Mouse (Mus musculus): ENCODE results near the gene Ddx39b. TPM values are rescaled to one million over a fixed set of nuclear protein-coding genes. Genes with fewer than 3 reads are reported as not detected.
A peak's percentile ranks its signal among the peaks of the same experiment; 100 is the strongest.

Ddx39b gene
- total RNA-seq (2021): 100 to 1,000 TPM; 234 to 244 TPM
- long read RNA-seq, experiment 1, transcript Ddx39b-203 (10 exons, 2,848 nt): minor isoform, 12 of 193 reads
- long read RNA-seq, experiment 1, transcript Ddx39b-201 (11 exons, 1,739 nt): major isoform, 135 of 193 reads
- long read RNA-seq, experiment 1, partial matches to known transcripts: 19 of 193 reads
- long read RNA-seq, experiment 1, other reads (novel, unspliced or antisense): 27 of 193 reads
- long read RNA-seq, experiment 2, transcript Ddx39b-201 (11 exons, 1,739 nt): major isoform, 164 of 220 reads
- long read RNA-seq, experiment 2, transcript Ddx39b-203 (10 exons, 2,848 nt): minor isoform, 7 of 220 reads
- long read RNA-seq, experiment 2, partial matches to known transcripts: 21 of 220 reads
- long read RNA-seq, experiment 2, other reads (novel, unspliced or antisense): 28 of 220 reads

DNA sequence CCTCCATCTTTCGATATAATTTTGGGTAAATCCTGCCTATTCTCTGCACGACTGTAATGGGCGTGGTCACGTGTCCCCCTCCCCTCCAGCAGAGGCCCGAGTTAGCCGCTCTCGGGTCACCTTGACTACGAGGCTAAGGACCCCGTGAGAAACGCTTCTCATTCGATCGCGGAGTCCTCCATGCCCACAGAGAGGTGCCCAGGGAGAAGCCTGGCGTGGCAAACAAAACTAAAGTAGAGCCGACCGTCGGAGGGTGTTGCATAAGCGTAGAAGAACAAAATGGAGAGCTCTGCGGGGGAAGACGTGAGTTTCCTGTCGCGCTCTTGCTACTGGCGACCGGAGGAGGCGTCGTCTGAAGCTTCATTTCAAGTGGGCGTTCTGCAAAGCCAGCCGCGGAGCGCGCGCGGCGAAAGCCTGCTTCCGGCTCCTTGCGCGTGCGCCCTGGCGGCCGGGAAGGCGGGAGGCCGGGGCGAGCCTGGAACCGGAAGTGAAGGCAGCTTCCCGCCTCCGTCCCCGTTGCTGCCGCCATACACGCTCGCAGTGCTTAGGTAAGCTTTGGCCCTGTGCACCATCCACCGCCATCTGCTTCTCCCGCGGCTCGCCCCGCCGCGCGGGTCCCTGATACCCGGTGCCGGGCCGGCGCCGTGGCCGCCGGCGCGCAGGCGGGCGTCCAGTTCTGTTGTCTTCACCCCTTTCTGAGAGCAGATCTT lies at the start of gene Ddx39b:
Gene Ddx39b, plus strand, starts transcription at position 442 of the 710 bp plus-strand sequence.
- peak; percentile 97 to 98 for DNase-seq (ENCODE audit: low spot score in 2 of 2)

DNA sequence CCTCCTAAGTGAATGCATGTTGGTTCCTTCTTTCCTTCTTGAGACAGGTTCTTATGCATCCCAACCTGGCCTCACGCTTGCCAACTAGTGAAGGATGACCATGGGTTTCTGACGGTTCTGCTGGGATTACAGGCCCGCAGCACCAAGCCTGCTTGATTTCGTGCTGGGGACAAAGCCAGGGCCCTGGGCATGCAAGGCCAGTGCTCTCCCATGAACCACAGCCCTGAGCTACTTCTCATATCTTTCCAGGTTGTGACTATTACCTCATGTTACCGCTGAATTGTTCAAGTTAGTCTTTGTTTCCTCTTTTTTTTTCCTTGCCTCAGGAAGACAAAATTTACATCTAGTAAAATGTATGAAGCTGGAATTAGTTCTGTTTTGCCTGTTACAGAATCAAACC lies 48.6 kb upstream of the Ddx39b start:
- DNase-seq (ENCODE audit: low spot score in 2 of 2): no peak

DNA sequence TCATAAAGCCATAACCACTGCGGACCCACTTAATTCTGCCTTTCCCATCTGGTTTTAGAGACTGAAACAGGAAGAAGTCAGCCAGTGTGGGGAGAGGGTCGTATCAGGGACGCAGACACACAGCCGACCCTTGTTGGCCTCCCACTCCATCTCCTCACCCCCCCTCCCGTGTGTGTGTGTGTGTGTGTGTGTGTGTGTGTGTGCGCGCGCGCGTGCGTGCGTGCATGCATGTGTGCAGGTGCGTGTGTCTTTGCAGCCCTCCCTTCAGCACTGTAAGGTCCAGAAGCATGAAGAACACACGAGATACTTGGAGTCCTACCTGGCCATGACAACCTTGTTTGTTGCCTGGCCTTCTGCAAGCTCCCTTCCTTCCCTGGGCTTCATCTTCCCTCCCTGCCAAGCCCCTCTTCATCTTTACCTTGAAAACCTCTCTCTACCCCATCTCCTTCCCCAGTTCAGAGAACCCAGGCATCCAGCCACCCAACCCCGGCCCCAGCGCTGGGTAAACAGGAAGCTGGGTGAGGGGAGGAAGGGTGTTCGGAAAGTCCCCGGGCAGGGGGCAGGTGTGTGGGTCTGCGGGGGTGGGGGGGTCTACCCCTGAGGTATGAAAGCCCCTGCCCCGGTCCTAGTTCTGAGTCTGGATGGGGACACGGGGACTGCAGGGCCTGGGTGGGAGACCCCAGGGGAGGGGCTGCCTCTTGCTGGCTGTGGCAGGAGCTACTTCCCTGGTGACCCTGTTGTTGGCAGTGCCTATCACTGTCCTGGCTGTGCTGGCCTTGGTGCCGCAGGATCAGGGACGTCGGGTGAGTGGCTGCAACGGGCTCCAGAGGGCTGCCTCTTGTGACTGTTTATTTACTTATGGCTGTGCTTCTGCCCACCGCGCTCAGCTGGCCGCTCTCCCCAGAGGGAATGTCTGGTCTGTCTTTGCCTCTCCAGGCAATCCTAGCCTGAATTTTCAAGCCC lies 47.4 kb upstream of the Ddx39b start, which contains the start of gene Ltb:
Gene Ltb, plus strand, starts transcription at position 559 of the 963 bp plus-strand sequence.
- no peak for DNase-seq (ENCODE audit: low spot score in 2 of 2)

DNA sequence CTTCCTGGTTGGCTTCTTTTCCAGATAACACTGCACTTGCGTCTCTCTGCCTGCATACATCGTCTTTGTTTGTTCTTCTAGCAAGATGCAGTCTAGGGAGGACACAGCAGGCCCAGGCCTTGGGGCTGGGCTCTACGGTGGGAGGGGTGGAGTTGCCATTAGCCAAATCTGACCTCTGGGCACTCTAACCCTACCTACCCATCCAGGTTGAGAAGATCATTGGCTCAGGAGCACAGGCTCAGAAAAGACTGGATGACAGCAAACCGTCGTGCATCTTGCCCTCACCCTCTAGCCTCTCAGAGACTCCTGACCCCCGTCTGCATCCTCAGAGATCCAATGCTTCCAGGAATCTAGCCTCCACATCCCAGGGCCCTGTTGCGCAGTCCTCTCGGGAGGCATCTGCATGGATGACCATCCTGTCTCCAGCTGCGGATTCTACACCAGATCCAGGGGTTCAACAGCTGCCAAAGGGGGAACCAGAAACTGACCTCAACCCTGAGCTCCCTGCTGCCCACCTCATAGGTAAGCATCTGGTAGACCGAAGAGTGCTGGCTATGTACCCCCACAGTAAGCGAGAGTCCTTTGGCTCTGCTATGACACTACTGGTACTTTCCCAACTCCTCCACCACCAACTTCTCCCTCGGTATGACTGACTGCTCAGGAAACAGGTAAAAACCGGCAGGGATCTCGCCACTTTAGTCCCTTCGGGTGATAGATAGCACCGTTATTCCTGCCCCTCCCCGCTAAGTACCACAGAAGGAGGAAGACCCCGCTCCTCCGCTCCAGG lies 46.5 kb upstream of the Ddx39b start:
- DNase-seq (ENCODE audit: low spot score in 2 of 2): no peak

DNA sequence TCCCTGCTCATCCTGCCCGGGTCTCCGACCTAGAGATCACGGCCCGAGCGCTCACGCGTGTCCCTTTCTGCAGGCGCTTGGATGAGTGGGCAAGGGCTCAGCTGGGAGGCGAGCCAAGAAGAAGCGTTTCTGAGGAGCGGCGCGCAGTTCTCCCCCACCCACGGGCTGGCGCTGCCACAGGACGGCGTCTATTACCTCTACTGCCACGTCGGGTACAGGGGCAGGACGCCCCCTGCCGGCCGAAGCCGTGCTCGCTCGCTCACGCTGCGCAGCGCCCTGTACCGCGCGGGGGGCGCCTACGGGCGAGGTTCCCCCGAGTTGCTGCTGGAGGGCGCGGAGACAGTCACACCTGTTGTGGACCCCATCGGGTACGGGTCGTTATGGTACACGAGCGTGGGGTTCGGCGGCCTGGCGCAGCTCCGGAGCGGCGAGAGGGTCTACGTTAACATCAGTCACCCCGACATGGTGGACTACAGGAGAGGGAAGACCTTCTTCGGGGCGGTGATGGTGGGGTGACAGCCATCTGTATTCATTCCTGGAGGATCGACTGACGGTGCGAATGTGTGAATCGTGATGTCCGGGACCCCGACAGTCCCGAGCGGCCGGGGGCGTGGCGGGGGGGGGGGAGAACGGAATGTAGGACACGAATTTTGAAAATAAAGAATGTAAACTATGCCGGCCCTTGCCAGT lies 45.8 kb upstream of the Ddx39b start:
- DNase-seq (ENCODE audit: low spot score in 2 of 2): peak; percentile 62 to 74

DNA sequence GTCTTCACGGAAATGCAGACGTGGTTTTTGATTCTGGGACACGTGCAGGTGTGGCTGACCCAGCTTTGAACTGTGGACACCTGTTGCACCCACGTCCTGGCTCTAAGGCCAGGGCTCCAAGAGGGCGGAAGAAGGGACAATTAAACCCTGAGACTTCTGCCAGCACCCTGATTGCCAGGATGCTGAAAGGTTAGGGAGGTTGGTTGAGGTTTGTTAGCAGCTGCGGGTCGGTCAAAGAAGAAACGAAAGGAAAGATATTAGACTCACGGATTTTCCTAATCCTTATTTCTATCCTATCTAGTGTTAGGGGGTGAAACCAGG lies 45.3 kb upstream of the Ddx39b start:
- DNase-seq (ENCODE audit: low spot score in 2 of 2): no peak

DNA sequence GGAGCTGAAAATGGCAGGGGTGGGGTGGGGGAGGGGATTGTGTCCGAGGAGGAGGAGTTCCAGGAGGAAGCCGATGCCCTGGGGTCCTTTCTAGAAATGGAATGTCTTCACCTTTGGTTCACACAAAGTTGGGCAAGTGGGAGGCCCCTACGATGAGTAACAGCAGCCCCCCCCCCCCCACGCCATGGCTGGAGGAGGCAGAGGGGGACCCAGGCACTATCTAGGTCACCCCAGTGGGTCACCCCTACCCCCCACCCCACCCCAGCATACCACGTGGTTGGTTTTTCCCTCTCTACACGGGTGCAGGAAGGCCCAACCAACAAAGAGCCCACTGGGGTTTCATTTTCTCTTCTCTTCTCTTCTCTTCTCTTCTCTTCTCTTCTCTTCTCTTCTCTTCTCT lies 44.4 kb upstream of the Ddx39b start:
- DNase-seq (ENCODE audit: low spot score in 2 of 2): no peak

DNA sequence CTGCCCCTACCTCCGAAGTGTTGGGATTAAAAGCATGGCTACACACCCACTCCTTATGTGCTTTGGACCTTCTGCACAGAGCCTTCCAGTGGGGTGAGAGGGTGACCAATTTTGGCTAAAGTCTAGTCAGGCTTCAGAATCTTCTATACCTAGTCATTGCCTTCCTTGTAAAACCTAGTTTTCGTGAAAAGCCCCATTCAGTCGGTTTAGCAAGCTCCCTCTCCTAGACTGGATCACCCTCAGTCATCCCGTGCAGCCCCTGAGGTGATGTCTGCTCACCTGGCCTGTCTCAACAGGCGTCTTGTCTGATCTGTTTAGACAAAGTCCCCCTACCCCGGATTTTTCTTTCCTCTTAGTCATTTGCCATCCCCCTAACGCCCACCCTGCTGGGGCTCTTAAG lies 43.5 kb upstream of the Ddx39b start:
- DNase-seq (ENCODE audit: low spot score in 2 of 2): no peak

DNA sequence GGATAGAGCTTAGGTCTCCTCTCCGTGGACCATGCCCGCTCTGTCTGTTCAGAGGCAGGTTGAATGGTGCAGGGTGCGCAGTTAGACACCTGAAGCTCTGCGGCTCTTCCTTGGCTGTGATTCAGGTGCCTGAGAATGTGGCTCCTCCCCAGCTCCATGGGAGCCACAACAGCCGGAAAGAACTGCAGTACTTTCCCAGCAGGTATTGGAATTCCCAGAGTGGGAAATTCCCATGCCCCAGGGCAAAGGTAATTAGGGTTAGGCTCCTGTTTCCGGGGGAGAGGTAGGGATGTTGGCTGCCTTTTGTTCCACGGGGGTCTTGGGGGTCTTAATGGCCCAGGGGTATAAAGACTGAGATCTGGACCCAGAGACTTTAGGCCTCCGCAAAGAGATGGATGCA lies 42.6 kb upstream of the Ddx39b start:
- no peak for DNase-seq (ENCODE audit: low spot score in 2 of 2)

DNA sequence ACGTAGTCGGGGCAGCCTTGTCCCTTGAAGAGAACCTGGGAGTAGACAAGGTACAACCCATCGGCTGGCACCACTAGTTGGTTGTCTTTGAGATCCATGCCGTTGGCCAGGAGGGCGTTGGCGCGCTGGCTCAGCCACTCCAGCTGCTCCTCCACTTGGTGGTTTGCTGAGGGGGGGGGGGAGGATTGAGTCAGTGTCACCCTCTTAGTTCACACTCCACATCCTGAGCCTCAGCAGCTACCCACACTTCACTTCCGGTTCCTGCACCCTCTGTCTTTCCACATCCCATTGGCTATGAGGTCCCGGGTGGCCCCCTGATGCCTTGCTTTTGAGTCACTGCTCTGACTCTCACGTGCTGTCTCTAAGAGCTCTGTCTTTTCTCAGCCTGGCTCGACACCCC lies 41.1 kb upstream of the Ddx39b start:
- no peak for DNase-seq (ENCODE audit: low spot score in 2 of 2)

DNA sequence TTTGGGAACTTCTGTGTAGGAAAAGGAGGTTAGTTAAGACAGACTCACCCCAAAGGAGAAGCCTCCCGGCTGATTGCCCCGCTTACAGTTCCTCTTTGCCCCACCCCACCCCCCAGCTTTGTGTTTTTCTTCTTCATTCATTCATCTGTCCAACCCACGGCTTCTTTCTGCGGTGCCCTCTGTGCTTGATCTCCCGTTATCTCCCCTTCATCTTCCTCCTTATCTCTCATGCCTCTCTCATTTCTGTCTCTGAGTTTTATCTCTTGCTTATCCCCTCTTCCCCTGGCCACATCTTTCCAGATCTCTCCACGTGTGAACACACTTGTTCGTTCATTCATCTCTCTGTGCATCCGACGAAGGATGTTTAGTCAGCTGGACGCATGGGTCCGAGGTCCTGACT lies 40.4 kb upstream of the Ddx39b start:
- no peak for DNase-seq (ENCODE audit: low spot score in 2 of 2)

DNA sequence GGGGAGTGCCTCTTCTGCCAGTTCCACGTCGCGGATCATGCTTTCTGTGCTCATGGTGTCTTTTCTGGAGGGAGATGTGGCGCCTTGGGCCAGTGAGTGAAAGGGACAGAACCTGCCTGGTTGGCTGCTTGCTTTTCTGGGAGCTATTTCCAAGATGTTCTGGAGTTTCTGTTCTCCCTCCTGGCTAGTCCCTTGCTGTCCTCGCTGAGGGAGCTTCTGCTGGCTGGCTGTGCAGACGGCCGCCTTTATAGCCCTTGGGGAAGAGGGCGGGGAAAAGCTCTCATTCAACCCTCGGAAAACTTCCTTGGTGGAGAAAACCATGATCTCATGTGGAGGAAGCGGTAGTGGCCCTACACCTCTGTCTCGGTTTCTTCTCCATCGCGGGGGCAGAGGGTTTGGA lies 39.8 kb upstream of the Ddx39b start, which contains the start of gene Tnf:
Gene Tnf, minus strand, starts transcription at position 221 of the 400 bp plus-strand sequence.
- DNase-seq (ENCODE audit: low spot score in 2 of 2): no peak

DNA sequence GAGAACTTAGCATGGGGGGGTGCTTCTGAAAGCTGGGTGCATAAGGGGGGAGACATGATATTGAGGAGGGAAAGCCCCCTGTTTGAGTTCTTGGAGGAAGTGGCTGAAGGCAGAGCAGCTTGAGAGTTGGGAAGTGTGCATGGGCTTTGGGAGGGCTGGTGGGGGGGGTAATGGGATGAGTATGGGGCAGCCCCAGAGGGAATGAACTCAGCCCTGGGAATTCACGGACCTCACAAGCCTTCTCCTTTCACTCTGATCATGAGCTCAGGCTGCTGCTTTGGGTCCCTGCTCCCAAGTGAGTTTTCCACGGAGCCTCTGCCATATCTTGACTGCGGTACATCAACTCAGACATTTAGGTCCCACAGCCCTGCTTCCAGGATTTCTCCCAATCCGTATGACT lies 39.1 kb upstream of the Ddx39b start:
- DNase-seq (ENCODE audit: low spot score in 2 of 2): no peak

DNA sequence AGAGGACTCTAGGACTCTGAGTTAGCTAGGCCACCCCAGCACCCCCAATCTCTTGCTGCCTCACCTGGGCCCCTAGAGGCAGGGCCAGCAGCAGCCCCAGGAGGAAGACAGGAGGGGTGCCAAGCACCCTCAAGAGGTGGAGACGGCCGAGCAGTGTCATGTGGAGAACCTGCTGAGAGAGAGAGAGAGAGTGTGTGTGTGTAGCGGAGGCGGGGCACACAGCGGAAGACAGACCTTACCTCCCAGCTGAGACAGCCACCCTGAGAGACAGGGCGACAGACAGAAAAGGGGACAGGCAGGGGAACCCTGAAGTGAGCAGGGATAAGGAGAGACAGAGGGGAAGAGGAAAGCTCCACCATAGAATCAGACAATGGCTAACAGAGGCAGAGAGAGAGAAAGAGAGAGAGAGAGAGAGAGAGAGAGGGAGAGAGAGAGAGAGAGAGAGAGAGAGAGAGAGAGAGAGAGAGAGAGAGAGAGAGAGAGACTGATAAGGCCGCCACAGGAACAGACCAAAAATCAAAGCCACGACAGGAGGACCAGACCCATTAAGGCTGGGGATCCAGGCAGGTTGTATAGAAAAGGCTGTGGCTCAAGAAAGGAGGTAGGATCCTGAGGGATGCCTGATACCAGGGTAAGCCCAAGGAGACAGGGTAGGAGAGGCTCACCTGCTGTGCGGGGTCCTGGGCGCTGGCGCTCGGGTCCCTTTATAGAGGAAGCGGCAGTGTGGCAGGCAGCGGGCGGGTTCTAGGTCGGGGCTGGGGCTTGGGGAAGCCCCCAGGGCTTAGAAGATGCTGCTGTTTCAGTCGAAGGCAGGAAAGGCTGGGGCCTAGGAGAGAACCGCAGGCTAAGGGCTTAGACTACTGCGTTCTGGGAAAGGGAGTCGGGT lies 36.8 kb upstream of the Ddx39b start, which contains the start of gene Lta:
Gene Lta, minus strand, starts transcription at position 858 of the 886 bp plus-strand sequence.
- no peak for DNase-seq (ENCODE audit: low spot score in 2 of 2)

DNA sequence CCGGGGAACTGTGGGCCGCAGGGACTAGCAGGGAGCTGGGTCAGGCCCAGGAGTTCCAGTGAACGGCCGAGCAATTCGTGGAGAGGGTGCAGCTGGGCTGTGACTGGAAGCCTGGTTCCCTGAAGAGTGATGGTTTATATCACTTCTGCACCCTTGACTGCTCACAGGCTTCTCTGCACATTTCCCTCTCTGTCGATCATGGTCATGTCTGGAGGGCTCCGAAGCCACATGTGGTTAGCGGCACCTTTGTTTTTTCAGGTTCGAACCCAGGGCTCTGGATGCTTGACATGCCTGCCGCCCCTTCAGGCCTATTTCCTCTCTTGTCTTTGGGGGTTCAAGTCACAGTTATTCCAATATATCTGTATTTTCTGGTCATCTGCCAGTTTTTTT lies 36.2 kb upstream of the Ddx39b start:
- no peak for DNase-seq (ENCODE audit: low spot score in 2 of 2)

DNA sequence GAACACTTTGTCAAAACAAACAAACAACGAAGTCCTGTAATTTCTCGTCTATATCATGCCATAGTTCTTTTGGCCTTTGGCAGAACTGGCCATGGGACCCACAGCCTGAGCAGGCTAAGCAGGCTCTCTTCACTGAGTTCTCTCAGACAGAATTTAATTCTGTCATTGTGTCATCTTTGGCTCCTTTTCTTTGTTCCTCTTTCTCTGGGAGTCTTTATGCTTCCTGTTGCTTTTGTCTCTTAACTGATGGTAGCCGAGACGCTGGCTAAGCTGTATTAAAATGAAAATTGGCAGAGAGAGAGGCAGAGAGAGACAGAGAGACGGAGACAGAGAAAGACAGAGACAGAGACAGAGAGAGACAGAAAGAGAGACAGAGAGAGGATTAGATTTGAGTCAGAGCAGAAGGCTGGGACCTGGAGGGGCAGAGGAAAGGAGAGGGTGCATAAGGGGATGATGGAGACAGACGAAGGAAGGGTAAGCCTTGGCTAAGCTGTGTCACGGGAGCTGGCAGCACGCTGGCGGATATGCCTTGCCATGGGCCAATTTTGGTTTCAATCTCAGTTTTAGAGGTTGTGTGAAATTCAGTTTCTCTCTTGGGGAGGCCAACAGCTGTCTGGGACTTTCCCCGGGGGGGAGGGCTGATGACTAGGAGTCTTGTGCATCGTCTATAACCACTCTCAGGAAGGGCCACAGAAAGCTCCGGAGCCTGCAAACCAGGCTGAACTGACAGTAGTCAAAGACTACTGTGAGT lies 31.6 kb upstream of the Ddx39b start:
- no peak for DNase-seq (ENCODE audit: low spot score in 2 of 2)

DNA sequence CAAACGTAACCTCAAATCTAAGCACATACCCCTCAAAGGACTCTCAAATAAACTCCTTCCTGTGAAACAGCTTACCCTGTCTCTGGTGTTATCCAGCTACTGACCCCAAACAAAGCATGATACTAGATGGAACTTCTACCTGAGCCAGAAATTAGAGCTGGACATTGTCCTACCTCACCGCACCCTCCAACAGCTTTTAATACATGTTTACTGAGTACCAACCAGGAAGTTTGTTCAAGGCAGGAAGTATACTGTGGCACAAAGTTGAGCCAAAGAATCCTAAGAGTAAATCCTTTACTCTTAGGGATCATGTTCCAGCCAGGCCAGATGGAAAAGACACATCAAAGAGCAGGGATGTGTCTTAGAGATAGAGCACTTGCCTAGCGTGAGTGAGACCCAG lies 31.0 kb upstream of the Ddx39b start:
- no peak for DNase-seq (ENCODE audit: low spot score in 2 of 2)

DNA sequence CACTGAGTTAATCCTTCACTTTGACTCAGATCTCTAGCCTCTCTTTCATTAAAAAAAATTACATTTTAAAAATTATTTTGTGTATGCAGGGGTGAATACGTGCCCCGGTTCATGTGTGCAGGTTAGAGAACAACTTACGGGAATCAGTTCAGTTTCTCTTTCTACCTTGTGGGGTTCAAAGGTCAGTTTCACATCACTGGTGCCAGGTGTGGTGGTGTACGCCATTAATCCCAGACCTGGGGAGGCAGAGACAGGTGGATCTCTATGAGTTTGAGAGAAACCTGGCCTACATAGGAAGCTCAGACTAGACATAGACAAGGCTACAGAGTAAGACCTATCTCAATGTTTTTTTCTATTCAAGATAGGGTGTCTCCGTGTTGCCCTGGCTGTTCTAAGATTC lies 28.5 kb upstream of the Ddx39b start:
- DNase-seq (ENCODE audit: low spot score in 2 of 2): no peak
